Mouse (Mus musculus) adrenal gland, postnatal 25 days (tissue): ENCODE data around the gene Serpinb9. TPM values are rescaled to one million over a fixed set of nuclear protein-coding genes. Genes with fewer than 3 reads are reported as not detected.

ENCODE experiments used
- DNase-seq: peaks from one replicate; pipeline ENCODE4 v3.0.0; 2021; ENCODE audit warnings: mixed read lengths
- long read RNA-seq: library from polyadenylated mRNA; stranded (forward); transcript quantifications from one replicate; pipeline ENCODE4 v2.0.0, GENCODE M21; 2021
- total RNA-seq: library from RNA; stranded (reverse); gene quantifications from 2 replicates; pipeline ENCODE4 v1.2.3, GENCODE M21; 2021

The Serpinb9 gene
- 15.6 and 19.8 TPM in 2 replicates for total RNA-seq
- long read RNA-seq, transcript Serpinb9-201 (7 exons, 3,397 nt): major isoform, 28 of 29 reads
- long read RNA-seq, partial matches to known transcripts: 1 of 29 reads
- long read RNA-seq, other reads (novel, unspliced or antisense): 0 of 29 reads

GRCm38 (mm10) chr13:33002950-33003349 lies at the start of gene Serpinb9:
Gene Serpinb9 (plus strand): TSS chr13:33003250.
- DNase-seq: no peak

- DNase-seq: no peak
These were observed 46.5 kb upstream of the Serpinb9 start for GRCm38 (mm10) chr13:32956537-32956936.

- no peak for DNase-seq
These were observed 45.1 kb upstream of the Serpinb9 start for GRCm38 (mm10) chr13:32957917-32958316.

DNA sequence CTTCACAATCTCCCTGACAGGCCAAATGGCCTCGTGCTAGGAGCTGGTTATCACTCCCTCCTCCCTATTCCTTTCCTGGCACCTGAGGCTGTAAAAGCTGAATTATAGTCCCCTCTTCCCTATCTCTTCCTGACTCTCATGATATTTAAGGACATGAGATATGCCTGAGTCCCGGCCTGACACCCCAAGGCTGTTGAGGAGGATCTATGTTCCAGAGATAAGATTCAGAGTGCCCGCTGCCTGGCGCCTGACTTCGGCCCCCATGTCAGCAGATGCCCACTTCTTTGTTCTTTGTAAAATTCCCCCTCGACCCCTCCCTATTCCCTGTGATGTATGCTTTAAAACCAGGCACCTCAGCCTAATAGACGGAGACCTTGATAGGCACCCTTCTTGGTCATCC lies 44.5 kb upstream of the Serpinb9 start:
- peak; percentile 18 for DNase-seq

DNA sequence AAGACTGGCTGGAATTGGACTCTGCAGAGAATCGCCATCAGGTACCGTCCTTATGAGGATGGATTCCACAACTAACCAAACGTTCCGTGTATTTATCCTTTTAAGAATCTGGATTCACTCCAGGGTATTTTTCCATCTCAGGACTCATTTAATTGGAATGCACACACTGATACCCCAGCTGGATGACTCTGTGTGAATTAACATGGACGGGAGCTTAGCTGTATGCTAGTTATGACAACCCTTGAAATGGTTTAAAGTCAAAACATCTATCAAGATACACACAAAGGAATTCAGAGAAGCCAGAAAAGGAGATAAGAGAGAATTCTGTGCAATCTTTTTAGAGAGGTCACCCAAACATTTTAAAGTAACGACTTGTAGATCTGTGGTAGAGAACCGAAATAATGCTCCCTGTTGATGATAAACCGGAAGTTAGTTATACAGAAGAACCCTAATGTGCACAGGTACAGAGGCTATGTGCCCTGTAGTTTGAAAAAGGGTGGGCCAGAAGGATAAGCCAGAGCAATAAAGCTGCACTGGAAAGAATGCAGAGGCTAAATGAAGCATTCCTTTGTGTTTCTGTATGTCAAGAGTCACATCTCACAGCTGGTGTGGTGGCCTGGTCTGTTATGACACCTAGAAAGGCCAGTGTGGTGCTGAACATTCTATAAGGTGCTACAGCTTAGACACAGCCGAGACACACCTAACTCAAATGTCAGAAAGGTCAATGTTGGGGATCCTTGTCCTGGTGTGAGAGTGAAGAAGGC lies 38.9 kb upstream of the Serpinb9 start:
- DNase-seq: no peak

GRCm38 (mm10) chr13:32964989-32965811 lies 37.9 kb upstream of the Serpinb9 start, which contains the start of gene Serpinb6b:
Gene Serpinb6b (plus strand): TSS chr13:32965209.
- peak; percentile 51 for DNase-seq

GRCm38 (mm10) chr13:32966116-32966515 lies 36.9 kb upstream of the Serpinb9 start:
- no peak for DNase-seq

DNA sequence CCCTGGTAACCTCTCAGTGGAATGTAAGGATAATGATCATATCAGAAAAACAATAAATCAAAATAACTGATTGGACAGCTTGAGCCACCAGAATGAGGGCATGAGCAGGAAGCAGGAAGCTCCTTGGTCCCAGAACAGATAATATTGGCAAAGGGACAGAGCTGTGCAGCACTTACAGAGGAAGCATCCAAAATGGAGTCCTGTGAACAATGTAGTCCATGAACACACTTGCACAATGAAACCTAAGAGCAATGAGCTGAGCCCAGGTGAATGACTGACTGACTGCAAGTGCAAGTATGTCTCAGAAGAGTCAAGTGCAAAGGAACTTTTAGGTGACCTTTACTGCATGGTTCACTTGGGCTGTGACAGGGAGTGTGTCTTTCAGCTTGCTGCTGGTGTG lies 35.8 kb upstream of the Serpinb9 start:
- DNase-seq: no peak

DNA sequence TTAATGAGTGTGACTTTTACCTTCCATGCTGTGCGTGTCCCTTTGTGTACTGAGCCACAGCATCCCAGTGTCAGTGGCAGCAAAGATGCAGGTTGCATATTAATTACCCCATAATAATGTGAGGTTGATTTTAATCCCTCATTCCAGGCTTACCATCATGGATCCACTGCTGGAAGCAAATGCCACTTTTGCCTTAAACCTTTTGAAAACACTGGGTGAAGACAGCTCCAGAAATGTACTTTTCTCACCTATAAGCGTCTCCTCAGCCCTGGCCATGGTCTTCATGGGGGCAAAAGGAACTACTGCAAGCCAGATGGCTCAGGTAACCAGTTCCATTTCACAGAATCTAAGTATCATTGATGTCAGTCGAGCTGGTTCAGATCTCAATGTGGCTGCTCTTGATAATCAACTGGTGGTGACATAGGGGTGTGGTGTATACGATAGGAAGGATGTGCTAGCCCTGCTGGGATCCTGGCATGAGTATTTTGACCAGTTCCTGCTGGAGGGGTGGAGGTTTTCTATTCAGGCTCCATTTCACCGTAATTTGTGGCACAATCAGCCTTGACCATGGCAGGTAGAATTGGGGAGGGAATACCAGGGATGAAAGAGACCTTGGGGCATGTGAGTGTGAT lies 34.6 kb upstream of the Serpinb9 start:
- DNase-seq: no peak

GRCm38 (mm10) chr13:32968996-32969640 lies 33.9 kb upstream of the Serpinb9 start:
- no peak for DNase-seq

DNA sequence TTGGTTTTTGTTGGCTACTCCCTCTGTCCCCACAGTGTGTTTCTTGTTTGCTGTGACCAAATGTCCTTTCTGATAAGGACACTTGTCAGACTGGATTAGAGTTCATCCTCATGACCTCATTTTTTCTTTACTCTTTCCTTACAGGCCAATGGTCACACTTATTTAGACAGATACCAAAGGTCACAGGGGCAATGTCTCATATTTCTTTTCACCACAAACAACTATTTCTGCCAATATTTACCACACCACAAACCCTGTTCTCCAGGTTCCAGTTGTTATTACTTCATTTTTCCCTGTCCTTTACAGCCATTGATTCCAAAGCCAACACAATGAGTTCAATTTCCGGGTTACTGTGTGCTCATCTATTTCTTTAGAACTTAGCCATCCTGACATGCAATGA lies 33.4 kb upstream of the Serpinb9 start:
- DNase-seq: no peak

DNA sequence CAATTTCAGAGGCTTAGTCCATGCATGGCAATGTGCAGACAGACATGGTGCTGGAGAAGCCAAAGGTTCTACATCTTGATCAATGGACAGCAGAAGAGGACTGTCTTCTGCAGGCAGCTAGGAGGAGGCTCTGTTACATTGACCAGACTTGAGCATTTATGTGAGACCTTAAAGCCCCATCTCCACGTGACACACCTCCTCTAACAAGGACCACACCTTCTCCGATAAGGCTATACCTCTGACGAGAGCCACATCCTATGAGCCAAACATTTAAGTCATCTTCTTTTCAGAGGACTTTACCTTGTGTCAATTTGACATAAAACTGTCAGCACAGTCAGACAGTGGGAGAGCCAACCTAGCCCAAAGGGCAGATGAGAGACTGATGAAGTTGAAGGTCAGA lies 32.3 kb upstream of the Serpinb9 start:
- DNase-seq: no peak

- DNase-seq: no peak
These were observed 28.8 kb upstream of the Serpinb9 start for GRCm38 (mm10) chr13:32974268-32974667.

- no peak for DNase-seq
These were observed 28.1 kb upstream of the Serpinb9 start for GRCm38 (mm10) chr13:32974889-32975460.

GRCm38 (mm10) chr13:32975710-32976109 lies 27.3 kb upstream of the Serpinb9 start:
- DNase-seq: no peak

DNA sequence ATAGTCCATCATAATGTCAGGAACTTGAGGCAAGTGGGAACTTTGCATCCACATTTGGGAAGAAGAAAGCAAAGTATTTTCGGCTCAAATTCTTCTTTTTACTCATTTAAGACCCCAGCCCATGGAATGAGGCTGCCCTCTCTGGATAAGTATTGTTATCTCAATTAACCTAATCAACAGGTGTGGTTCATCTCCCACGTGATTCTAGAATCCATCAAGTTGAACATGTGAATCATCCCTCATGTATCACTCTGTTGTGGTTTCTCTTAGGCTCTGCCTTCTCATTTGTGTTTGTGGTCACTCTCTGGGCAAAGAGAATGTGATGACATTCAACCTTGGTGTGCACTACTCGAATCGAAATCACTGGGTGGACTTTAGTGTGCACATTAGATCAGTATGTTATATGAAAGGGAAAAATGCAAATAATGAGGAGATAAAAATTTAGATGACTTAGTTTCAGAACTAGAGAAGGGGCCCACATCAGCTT lies 20.5 kb upstream of the Serpinb9 start:
- no peak for DNase-seq

GRCm38 (mm10) chr13:32986256-32986655 lies 16.8 kb upstream of the Serpinb9 start:
- DNase-seq: no peak

GRCm38 (mm10) chr13:32993152-32993893 lies 9.7 kb upstream of the Serpinb9 start:
- DNase-seq: peak; percentile 35

DNA sequence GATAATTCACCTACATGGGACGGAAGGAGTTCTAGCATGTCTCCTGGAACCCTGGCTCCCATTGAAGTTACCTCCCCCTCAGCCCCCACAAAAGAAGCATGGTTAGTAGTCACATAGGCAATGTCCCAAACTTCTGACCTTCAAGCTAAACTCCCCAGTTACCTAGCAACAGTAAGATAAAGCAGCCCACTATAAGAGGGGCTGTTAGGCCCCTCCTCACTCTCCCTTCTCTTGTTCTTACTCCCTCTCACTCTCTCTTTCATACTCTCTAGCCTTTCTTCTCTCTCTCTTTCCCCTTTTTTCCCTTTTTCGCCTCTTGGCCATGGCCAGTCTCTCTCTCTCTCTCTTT lies 9.2 kb upstream of the Serpinb9 start:
- DNase-seq: no peak

DNA sequence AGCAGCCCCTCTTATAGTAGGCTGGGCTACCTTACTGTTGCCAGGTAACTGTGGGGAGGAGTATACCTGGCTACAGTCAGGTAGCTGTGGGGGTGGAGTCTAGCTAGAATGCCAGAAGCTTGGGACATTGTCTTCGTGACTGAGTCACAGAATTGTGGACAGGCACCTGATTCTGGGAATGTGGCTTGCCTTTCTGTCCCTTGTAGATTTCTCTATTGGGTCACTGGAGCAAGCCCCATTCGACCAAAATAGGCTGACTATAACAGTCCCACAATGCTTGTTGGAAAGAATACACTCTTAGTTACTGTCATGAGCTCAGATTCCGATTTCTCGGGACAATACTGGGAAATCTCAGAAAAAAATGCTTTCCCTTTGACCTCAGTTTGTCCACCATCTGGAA lies 8.0 kb upstream of the Serpinb9 start:
- DNase-seq: no peak

- DNase-seq: no peak
These were observed 1.7 kb upstream of the Serpinb9 start for GRCm38 (mm10) chr13:33001341-33001740.
